Mouse (Mus musculus): ENCODE measurements around the gene Hinfp.
"Not testable (repeated sequence)": the region's sequence is repeated elsewhere in the genome, so short reads cannot be mapped to it uniquely, and the experiment has no call there.

DNA sequence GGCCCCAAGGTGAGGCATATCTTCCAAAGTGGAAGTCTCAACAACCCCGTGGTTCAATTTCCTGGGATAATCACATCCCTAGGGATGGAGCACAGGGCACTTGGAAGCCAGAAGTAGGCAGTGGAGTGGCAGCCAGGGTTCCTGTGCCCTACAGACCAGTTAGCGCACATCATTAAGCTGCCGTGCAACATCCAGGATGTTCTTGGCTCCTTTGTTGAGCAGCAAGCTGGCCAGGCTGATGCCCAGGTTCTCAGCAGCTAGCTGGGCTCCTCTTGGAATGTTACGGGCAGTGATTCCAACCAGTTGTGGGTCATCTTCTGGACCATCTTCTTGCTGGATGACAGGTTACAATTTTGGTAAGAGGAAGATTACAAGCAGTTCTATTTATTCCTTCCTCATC lies 31.0 kb upstream of the Hinfp start:
- not testable (repeated sequence) for TF ChIP-seq POLR2A (IDR thresholded peaks at IDR 0.05; ENCODE audit: insufficient read depth, low read depth, low read length); CTCF (IDR thresholded peaks at IDR 0.05); EP300 (IDR thresholded peaks at IDR 0.05; ENCODE audit: insufficient read depth, low read depth, low read length)
